Mouse (Mus musculus) heart, embryonic 15.5 days (tissue): ENCODE measurements around the gene Tap1. TPM values are rescaled to one million over a fixed set of nuclear protein-coding genes. Genes with fewer than 3 reads are reported as not detected.

Experiments
- ATAC-seq: fragments of 200-750 bp; cut with Nextera tagmentation; replicated peaks from 2 replicates; pipeline ENCODE4 v1.8.0; 2017; ENCODE audit warnings: low read depth, moderate TSS enrichment; ENCODE audit not compliant: insufficient number of reproducible peaks, insufficient read depth, low FRiP score
- H3K27ac ChIP-seq: fragments of 300-500 bp; sonication (generic); 2 replicates; pipeline ENCODE4 v1.5.1; 2015; ENCODE audit warnings: mild to moderate bottlenecking, inconsistent platforms
- H3K27me3 ChIP-seq: fragments of 300-500 bp; sonication (generic); 2 replicates; pipeline ENCODE4 v1.6.1; 2015; ENCODE audit warnings: inconsistent platforms
- H3K36me3 ChIP-seq: fragments of 300-500 bp; sonication (generic); 2 replicates; pipeline ENCODE4 v1.6.1; 2015; ENCODE audit warnings: mild to moderate bottlenecking, inconsistent platforms
- H3K4me1 ChIP-seq: fragments of 300-500 bp; sonication (generic); replicated peaks from 2 replicates; pipeline ENCODE4 v1.6.1; 2015; ENCODE audit warnings: inconsistent platforms
- H3K4me2 ChIP-seq: fragments of 300-500 bp; sonication (generic); 2 replicates; pipeline ENCODE4 v1.6.1; 2015; ENCODE audit warnings: inconsistent platforms, mild to moderate bottlenecking, moderate library complexity
- H3K4me3 ChIP-seq: fragments of 300-500 bp; sonication (generic); 2 replicates; pipeline ENCODE4 v1.5.1; 2015; ENCODE audit warnings: mild to moderate bottlenecking, inconsistent platforms
- H3K9ac ChIP-seq: fragments of 300-500 bp; sonication (generic); 2 replicates; pipeline ENCODE4 v1.6.1; 2015; ENCODE audit warnings: mild to moderate bottlenecking, inconsistent platforms
- H3K9me3 ChIP-seq: fragments of 300-500 bp; sonication (generic); replicated peaks from 2 replicates; pipeline ENCODE4 v1.6.1; 2016; ENCODE audit warnings: inconsistent platforms
- WGBS: fragments of 180-500 bp; shearing (Covaris S2); methylation state at CpG from one replicate; pipeline ENCODE4 v1.1.7; 2015; ENCODE audit warnings: mixed read lengths; 5-methylcytosine and 5-hydroxymethylcytosine counted together
- polyA plus RNA-seq: library from polyadenylated mRNA; unstranded; fragments of >200 nt; fragmentation: Nextera tagmentation; extraction: Ambion mirVana; gene quantifications from 2 replicates; pipeline ENCODE4 v1.2.1, GENCODE M21; 2015

Tap1 gene
- polyA plus RNA-seq, 1 experiment from 2014 or later, result 2.4 TPM

GRCm38 (mm10) chr17:34152923-34153322, 34.4 kb upstream of the Tap1 start, which contains the start of gene H2-DMb1:
Gene H2-DMb1, plus strand, starts transcription at chr17:34153072.
- Histone ChIP-seq H3K4me3 (no peak within 1 kb of the TSS), H3K9me3 (no peaks in the 10 kb centered on the region), H3K9ac (no peak within 1 kb of the TSS), H3K27me3 (peaks cover 11% of the 10 kb centered on the region; the same call in 1 of the 2 replicates), H3K4me1 (no peaks in the 10 kb centered on the region), H3K36me3 (no peaks in the 10 kb centered on the region), H3K4me2 (no peak within 1 kb of the TSS), H3K27ac (no peak within 1 kb of the TSS)
- 49% methylated on average over 4 of the region's 4 CpGs for WGBS
- ATAC-seq, result no peak

- no peaks in the 10 kb centered on the region for H3K36me3 ChIP-seq
- no peaks in the 10 kb centered on the region for H3K4me1 ChIP-seq
- H3K27ac ChIP-seq, result no peak overlapping the region
- H3K9me3 ChIP-seq, result no peaks in the 10 kb centered on the region
- H3K27me3 ChIP-seq, result peaks cover 15% of the 10 kb centered on the region; the same call in 1 of the 2 replicates
- no peak overlapping the region for H3K4me2 ChIP-seq
- WGBS, result 51% methylated on average over 5 of the region's 5 CpGs
- no peak overlapping the region for H3K9ac ChIP-seq
- no peak overlapping the region for H3K4me3 ChIP-seq
- ATAC-seq, result no peak
These were observed 31.8 kb upstream of the Tap1 start for GRCm38 (mm10) chr17:34155534-34155933.

DNA sequence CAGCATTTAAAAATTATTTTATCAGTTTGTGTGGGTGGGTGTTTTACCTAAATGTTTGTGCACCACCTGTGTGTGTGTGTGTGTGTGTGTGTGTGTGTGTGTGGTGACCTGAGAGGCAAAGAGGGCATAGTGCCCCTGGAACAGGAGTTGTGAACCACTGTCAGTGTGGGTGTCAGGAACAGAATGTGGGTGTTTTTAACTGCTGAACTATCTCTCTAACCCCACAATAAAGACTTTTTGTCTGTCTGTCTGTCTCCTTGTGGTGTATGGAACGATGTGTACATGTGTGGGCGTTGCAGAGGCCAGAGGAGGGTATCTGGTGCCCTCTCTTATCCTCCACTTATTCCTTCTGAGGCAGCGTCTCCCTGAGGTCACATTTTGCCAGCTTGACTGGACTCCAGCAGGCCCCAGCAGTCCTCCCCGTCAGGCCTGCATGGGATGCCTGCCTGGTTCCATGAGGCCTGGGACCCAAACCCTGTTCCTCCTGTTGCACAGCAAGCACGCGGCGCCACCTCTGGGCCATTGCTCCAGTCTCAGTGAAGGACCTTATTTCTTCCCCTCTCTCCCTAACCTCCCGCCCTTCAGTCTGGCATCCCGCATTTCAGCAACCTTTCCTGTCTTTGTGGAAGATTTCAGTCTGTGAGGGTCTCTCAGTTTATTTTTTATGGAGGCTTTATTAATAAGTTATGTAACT, 23.0 kb upstream of the Tap1 start:
- Histone ChIP-seq H3K4me1 (no peaks in the 10 kb centered on the region), H3K27me3 (peaks cover 5% of the 10 kb centered on the region; the same call in 1 of the 2 replicates), H3K36me3 (no peaks in the 10 kb centered on the region), H3K4me2 (no peak overlapping the region), H3K4me3 (no peak overlapping the region), H3K27ac (no peak overlapping the region), H3K9me3 (no peaks in the 10 kb centered on the region), H3K9ac (no peak overlapping the region)
- ATAC-seq, result no peak
- WGBS, result 33% methylated on average over 9 of the region's 9 CpGs

DNA sequence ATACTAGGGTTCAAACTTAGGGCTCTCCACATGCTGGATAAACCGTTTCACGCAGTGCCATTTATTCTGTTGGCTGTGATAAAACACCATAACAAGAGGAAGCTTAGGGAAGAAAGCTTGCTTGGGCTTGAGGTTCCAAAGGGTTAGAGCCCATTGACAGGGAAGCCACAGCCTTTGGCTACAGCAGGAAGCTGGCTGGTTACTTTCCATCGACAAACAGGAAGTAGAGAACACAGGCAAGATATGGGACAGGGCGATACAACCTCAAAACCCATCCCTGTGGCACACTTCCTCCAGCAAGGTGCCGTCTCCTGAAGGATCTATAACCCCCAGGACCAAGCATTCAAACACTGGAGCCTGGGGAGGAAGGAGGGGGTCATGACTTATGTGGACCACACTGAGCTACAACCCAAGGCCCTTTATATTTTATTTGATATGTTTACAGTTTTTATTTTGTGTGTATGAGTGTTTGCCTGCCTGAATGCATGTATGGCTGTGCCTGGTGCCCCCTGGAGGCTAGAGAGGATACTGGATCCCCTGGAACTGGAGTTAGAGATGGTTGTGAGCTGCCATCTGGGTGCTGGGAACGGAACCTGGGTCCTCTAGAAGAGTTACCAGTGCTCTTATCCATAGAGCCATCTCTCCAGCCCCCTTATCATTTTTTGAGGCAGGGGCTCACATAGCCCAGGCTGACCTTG, 22.2 kb upstream of the Tap1 start:
- peaks cover 4% of the 10 kb centered on the region; the same call in 1 of the 2 replicates for H3K27me3 ChIP-seq
- no peak overlapping the region for H3K27ac ChIP-seq
- H3K4me3 ChIP-seq, result no peak overlapping the region
- H3K9ac ChIP-seq, result no peak overlapping the region
- H3K9me3 ChIP-seq, result no peaks in the 10 kb centered on the region
- no peak for ATAC-seq
- no peak overlapping the region for H3K4me2 ChIP-seq
- H3K36me3 ChIP-seq, result no peaks in the 10 kb centered on the region
- H3K4me1 ChIP-seq, result no peaks in the 10 kb centered on the region
- WGBS, result 64% methylated on average over 6 of the region's 6 CpGs

GRCm38 (mm10) chr17:34169279-34169678, 18.1 kb upstream of the Tap1 start:
- Histone ChIP-seq H3K9ac (no peak overlapping the region), H3K27me3 (0 out of 2 replicates have a peak, but pooled peaks cover 3% of the 10 kb centered on the region), H3K9me3 (no peaks in the 10 kb centered on the region), H3K27ac (no peak overlapping the region), H3K4me2 (no peak overlapping the region), H3K4me3 (no peak overlapping the region), H3K4me1 (no peaks in the 10 kb centered on the region), H3K36me3 (no peaks in the 10 kb centered on the region)
- 0% methylated on average over 2 of the region's 2 CpGs for WGBS
- no peak for ATAC-seq

DNA sequence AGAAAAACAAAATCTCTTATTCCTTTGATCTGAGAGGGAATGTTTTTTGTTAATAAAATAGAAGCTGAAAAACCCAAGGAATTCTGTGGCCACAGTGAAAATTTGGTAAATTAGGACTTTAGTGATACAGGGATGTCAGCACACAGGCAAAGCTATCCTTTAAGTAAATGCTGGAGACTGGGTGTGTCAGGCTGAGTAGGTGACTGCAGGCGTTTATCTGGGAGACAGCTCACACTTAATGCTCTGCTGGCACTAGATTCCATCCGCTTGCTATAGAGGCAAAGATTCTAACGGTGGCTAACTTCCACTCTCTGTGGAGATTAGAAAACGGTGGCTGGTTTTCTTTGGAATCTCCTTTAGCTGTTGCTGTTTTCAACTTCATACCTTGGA, 16.9 kb upstream of the Tap1 start:
- Histone ChIP-seq H3K4me1 (no peaks in the 10 kb centered on the region), H3K4me3 (no peak overlapping the region), H3K9me3 (no peaks in the 10 kb centered on the region), H3K9ac (no peak overlapping the region), H3K27me3 (peaks cover 6% of the 10 kb centered on the region; the same call in 1 of the 2 replicates), H3K27ac (no peak overlapping the region), H3K36me3 (no peaks in the 10 kb centered on the region), H3K4me2 (no peak overlapping the region)
- no peak for ATAC-seq
- 21% methylated on average over 4 of the region's 4 CpGs for WGBS

GRCm38 (mm10) chr17:34170877-34171498, 16.4 kb upstream of the Tap1 start:
- Histone ChIP-seq H3K36me3 (no peaks in the 10 kb centered on the region), H3K27ac (no peak overlapping the region), H3K9me3 (no peaks in the 10 kb centered on the region), H3K4me3 (no peak overlapping the region), H3K4me1 (no peaks in the 10 kb centered on the region), H3K9ac (no peak overlapping the region), H3K27me3 (peaks cover 6% of the 10 kb centered on the region; the same call in 1 of the 2 replicates), H3K4me2 (no peak overlapping the region; the same call in 1 of the 2 replicates)
- 36% methylated on average over 13 of the region's 13 CpGs for WGBS
- no peak for ATAC-seq

DNA sequence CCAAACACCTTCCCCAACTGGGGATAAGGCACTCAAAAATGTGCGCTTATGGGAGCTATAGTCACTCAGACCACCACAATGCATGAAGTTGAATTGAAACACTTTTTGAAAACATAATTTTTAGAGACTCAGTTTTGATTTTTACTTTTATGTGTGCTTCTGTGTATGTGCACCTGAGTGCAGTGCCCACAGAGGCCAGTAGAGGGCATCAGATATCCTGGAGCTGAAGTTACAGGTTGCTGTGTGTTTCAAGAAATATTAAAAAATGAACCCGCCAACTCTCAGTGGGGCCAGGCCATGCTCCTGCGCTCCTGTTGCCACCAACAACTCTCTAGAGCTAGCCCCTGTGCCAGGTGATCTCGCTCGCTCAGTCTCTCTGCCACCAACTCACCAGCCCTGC, 14.8 kb upstream of the Tap1 start:
- WGBS, result 90% methylated on average over 5 of the region's 5 CpGs

DNA sequence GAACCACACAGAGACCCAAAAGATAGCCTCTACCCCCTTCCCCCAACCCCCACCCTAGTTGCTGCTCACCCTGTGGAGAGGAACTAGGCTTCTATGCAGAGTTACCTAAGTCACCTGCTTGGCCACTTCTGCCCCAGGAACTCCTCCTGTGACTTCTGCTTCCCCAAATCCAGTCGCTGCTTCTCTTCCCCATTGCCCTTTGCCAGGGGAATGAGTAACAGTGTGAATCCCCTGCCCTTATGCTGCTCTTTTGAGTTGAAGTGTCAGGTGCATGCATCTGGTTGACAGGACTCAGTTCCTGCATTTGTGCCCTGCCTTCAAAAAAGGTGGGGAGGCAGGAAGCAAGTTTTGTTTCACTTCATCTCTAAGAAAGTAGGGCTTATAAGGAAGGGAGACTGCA, 13.3 kb upstream of the Tap1 start:
- no peak overlapping the region for H3K4me3 ChIP-seq
- H3K9ac ChIP-seq, result no peak overlapping the region
- H3K9me3 ChIP-seq, result no peaks in the 10 kb centered on the region; the same call in 1 of the 2 replicates
- WGBS, result 50% methylated on average over 1 of the region's 1 CpGs
- H3K4me1 ChIP-seq, result no peaks in the 10 kb centered on the region
- no peak for ATAC-seq
- peaks cover 11% of the 10 kb centered on the region; the same call in 1 of the 2 replicates for H3K27me3 ChIP-seq
- no peak overlapping the region for H3K4me2 ChIP-seq
- H3K27ac ChIP-seq, result no peak overlapping the region
- H3K36me3 ChIP-seq, result no peaks in the 10 kb centered on the region

More for the DNA sequence above, 14.8 kb upstream of the Tap1 start:
- ATAC-seq, result no peak
- peaks cover 6% of the 10 kb centered on the region; the same call in 1 of the 2 replicates for H3K27me3 ChIP-seq
- H3K4me2 ChIP-seq, result no peak overlapping the region
- H3K4me3 ChIP-seq, result no peak overlapping the region
- no peak overlapping the region for H3K9ac ChIP-seq
- no peaks in the 10 kb centered on the region for H3K36me3 ChIP-seq
- H3K27ac ChIP-seq, result no peak overlapping the region
- no peaks in the 10 kb centered on the region for H3K4me1 ChIP-seq
- H3K9me3 ChIP-seq, result no peaks in the 10 kb centered on the region; the same call in 1 of the 2 replicates

DNA sequence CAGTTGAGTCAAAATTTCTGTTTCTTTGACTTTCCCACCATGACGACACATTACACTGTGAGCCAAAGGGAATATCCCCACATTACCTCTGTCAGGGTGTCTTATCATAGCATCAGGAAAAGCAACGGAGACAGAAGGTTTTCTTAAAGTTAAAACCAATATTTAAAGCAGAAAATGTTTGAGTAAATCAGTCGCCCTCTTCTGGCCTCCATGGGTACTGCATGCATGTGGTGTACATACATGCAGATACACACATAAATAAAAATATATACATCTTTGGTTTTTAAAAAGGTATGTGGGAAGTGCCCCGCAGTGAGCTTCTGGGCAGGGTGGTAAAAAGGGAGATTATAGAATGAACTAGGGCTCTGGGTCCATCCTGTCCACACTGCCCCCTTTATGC, 10.2 kb upstream of the Tap1 start:
- 60% methylated on average over 4 of the region's 4 CpGs for WGBS

DNA sequence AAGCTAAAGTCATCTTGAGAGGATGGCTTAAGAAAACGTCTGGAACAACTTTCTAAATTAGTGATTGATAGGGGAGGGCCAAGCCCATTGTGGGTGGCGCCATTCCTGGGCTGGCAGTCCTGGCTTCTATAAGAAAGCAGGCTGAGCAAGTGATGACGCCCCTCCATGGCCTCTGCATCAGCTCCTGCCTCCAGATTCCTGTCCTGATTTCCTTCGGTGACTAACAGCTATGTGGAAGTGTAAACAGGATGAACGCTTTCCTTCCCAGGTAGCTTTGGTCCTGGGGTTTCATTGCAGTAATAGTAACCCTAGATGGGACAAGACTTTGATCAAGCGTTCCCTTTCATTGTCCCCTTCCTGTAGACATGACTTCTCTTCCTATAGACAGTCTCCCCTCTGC, 8.3 kb upstream of the Tap1 start:
- WGBS, result 50% methylated on average over 6 of the region's 6 CpGs
- Histone ChIP-seq H3K27me3 (peaks cover 28% of the 10 kb centered on the region), H3K4me3 (no peak overlapping the region), H3K4me2 (no peak overlapping the region), H3K36me3 (no peaks in the 10 kb centered on the region), H3K9ac (no peak overlapping the region), H3K4me1 (no peaks in the 10 kb centered on the region), H3K9me3 (no peaks in the 10 kb centered on the region; the same call in 1 of the 2 replicates), H3K27ac (no peak overlapping the region)
- no peak for ATAC-seq

More for the DNA sequence above, 10.2 kb upstream of the Tap1 start:
- H3K27me3 ChIP-seq, result peaks cover 13% of the 10 kb centered on the region
- no peak overlapping the region for H3K4me3 ChIP-seq
- ATAC-seq, result no peak
- no peak overlapping the region for H3K4me2 ChIP-seq
- H3K36me3 ChIP-seq, result no peaks in the 10 kb centered on the region
- no peaks in the 10 kb centered on the region; the same call in 1 of the 2 replicates for H3K9me3 ChIP-seq
- H3K4me1 ChIP-seq, result no peaks in the 10 kb centered on the region
- no peak overlapping the region for H3K9ac ChIP-seq
- H3K27ac ChIP-seq, result no peak overlapping the region
